Mouse (Mus musculus): ENCODE results near the gene Nabp2. TPM values are rescaled to one million over a fixed set of nuclear protein-coding genes. Genes with fewer than 3 reads are reported as not detected.

Gene Nabp2
- total and polyA plus RNA-seq, 2 experiments from 2014 or later = 82.0 to 145 TPM

GRCm38 (mm10) chr10:128435186-128435823 is 24.0 kb upstream of the Nabp2 start:
- Histone ChIP-seq H3K27ac (ENCODE audit: low read depth, low read length) (no peak overlapping the region), H3K9ac (replicated peaks; ENCODE audit: low read length, poor library complexity, severe bottlenecking) (0 out of 2 replicates have a peak overlapping the region, but pooled peaks have one; percentile 19)

GRCm38 (mm10) chr10:128434681-128435080 is 23.4 kb upstream of the Nabp2 start:
- no peak for TF ChIP-seq CTCF (IDR thresholded peaks at IDR 0.05)
- WGBS = 87% methylated on average over 10 of the region's 10 CpGs

More at GRCm38 (mm10) chr10:128435186-128435823, 24.0 kb upstream of the Nabp2 start:
- H3K36me3 ChIP-seq (ENCODE audit: insufficient read depth, low read length) = peaks cover 57% of the 10 kb centered on the region
- no peak overlapping the region for H3K4me3 ChIP-seq (ENCODE audit: low read depth, low read length)
- no peaks in the 10 kb centered on the region for H3K27me3 ChIP-seq (ENCODE audit: insufficient read depth, low read length)
- H3K4me2 ChIP-seq (ENCODE audit: low read depth, low read length, poor library complexity, severe bottlenecking) = no peak overlapping the region
- TF ChIP-seq CTCF (IDR thresholded peaks at IDR 0.05) = no peak
- ATAC-seq (ENCODE audit: low FRiP score) = no peak
- no peaks in the 10 kb centered on the region for H3K9me3 ChIP-seq (ENCODE audit: low read length)
- DNase-seq (ENCODE audit: low spot score) = peak; percentile 36
- no peaks in the 10 kb centered on the region for H3K4me1 ChIP-seq (ENCODE audit: insufficient read depth, low read length)
- 63% methylated on average over 17 of the region's 17 CpGs for WGBS

GRCm38 (mm10) chr10:128433417-128433816 is 22.1 kb upstream of the Nabp2 start:
- Histone ChIP-seq H3K27ac (ENCODE audit: low read depth, low read length) (no peak overlapping the region), H3K27me3 (ENCODE audit: insufficient read depth, low read length) (no peaks in the 10 kb centered on the region), H3K9me3 (ENCODE audit: low read length) (no peaks in the 10 kb centered on the region), H3K36me3 (ENCODE audit: insufficient read depth, low read length) (peaks cover 58% of the 10 kb centered on the region), H3K4me2 (ENCODE audit: low read depth, low read length, poor library complexity, severe bottlenecking) (no peak overlapping the region), H3K9ac (replicated peaks; ENCODE audit: low read length, poor library complexity, severe bottlenecking) (no peak overlapping the region), H3K4me1 (ENCODE audit: insufficient read depth, low read length) (no peaks in the 10 kb centered on the region), H3K4me3 (ENCODE audit: low read depth, low read length) (no peak overlapping the region)
- TF ChIP-seq CTCF (IDR thresholded peaks at IDR 0.05) = no peak
- DNase-seq (ENCODE audit: low spot score) (no peak), ATAC-seq (ENCODE audit: low FRiP score) (no peak)
- 95% methylated on average over 2 of the region's 2 CpGs for WGBS

More at GRCm38 (mm10) chr10:128434681-128435080, 23.4 kb upstream of the Nabp2 start:
- ATAC-seq (ENCODE audit: low FRiP score) (no peak), DNase-seq (ENCODE audit: low spot score) (no peak)
- Histone ChIP-seq H3K4me2 (ENCODE audit: low read depth, low read length, poor library complexity, severe bottlenecking) (no peak overlapping the region), H3K4me1 (ENCODE audit: insufficient read depth, low read length) (no peaks in the 10 kb centered on the region), H3K27me3 (ENCODE audit: insufficient read depth, low read length) (no peaks in the 10 kb centered on the region), H3K27ac (ENCODE audit: low read depth, low read length) (no peak overlapping the region), H3K36me3 (ENCODE audit: insufficient read depth, low read length) (peaks cover 54% of the 10 kb centered on the region), H3K4me3 (ENCODE audit: low read depth, low read length) (no peak overlapping the region), H3K9ac (replicated peaks; ENCODE audit: low read length, poor library complexity, severe bottlenecking) (0 out of 2 replicates have a peak overlapping the region, but pooled peaks have one; percentile 19), H3K9me3 (ENCODE audit: low read length) (no peaks in the 10 kb centered on the region)

- Histone ChIP-seq H3K9ac (replicated peaks; ENCODE audit: low read length, poor library complexity, severe bottlenecking) (no peak overlapping the region), H3K4me3 (ENCODE audit: low read depth, low read length) (no peak overlapping the region), H3K4me1 (ENCODE audit: insufficient read depth, low read length) (no peaks in the 10 kb centered on the region), H3K36me3 (ENCODE audit: insufficient read depth, low read length) (peaks cover 24% of the 10 kb centered on the region; the same call in 1 of the 2 replicates), H3K27ac (ENCODE audit: low read depth, low read length) (no peak overlapping the region), H3K27me3 (ENCODE audit: insufficient read depth, low read length) (no peaks in the 10 kb centered on the region), H3K9me3 (ENCODE audit: low read length) (no peaks in the 10 kb centered on the region), H3K4me2 (ENCODE audit: low read depth, low read length, poor library complexity, severe bottlenecking) (no peak overlapping the region)
- DNase-seq (ENCODE audit: low spot score) = no peak
- no peak for TF ChIP-seq CTCF (IDR thresholded peaks at IDR 0.05)
- 88% methylated on average over 4 of the region's 4 CpGs for WGBS
- no peak for ATAC-seq (ENCODE audit: low FRiP score)
These were observed 18.2 kb upstream of the Nabp2 start for GRCm38 (mm10) chr10:128429454-128429853.

- H3K27ac ChIP-seq (ENCODE audit: low read depth, low read length) = no peak overlapping the region
- H3K4me2 ChIP-seq (ENCODE audit: low read depth, low read length, poor library complexity, severe bottlenecking) = no peak overlapping the region
- H3K9ac ChIP-seq (replicated peaks; ENCODE audit: low read length, poor library complexity, severe bottlenecking) = no peak overlapping the region
- no peaks in the 10 kb centered on the region for H3K9me3 ChIP-seq (ENCODE audit: low read length)
- 96% methylated on average over 5 of the region's 5 CpGs for WGBS
- H3K4me3 ChIP-seq (ENCODE audit: low read depth, low read length) = no peak overlapping the region
- no peak for TF ChIP-seq CTCF (IDR thresholded peaks at IDR 0.05)
- H3K4me1 ChIP-seq (ENCODE audit: insufficient read depth, low read length) = no peaks in the 10 kb centered on the region
- no peak for DNase-seq (ENCODE audit: low spot score)
- no peaks in the 10 kb centered on the region for H3K27me3 ChIP-seq (ENCODE audit: insufficient read depth, low read length)
- H3K36me3 ChIP-seq (ENCODE audit: insufficient read depth, low read length) = peaks cover 24% of the 10 kb centered on the region; the same call in 1 of the 2 replicates
- ATAC-seq (ENCODE audit: low FRiP score) = no peak
These were observed 17.8 kb upstream of the Nabp2 start for GRCm38 (mm10) chr10:128429052-128429451.

- H3K36me3 ChIP-seq (ENCODE audit: insufficient read depth, low read length) = peaks cover 28% of the 10 kb centered on the region
- H3K27me3 ChIP-seq (ENCODE audit: insufficient read depth, low read length) = no peaks in the 10 kb centered on the region
- H3K4me2 ChIP-seq (ENCODE audit: low read depth, low read length, poor library complexity, severe bottlenecking) = no peak overlapping the region
- H3K9me3 ChIP-seq (ENCODE audit: low read length) = no peaks in the 10 kb centered on the region
- no peak overlapping the region for H3K9ac ChIP-seq (replicated peaks; ENCODE audit: low read length, poor library complexity, severe bottlenecking)
- TF ChIP-seq CTCF (IDR thresholded peaks at IDR 0.05) = no peak
- H3K27ac ChIP-seq (ENCODE audit: low read depth, low read length) = no peak overlapping the region
- H3K4me3 ChIP-seq (ENCODE audit: low read depth, low read length) = no peak overlapping the region
- DNase-seq (ENCODE audit: low spot score) (no peak), ATAC-seq (ENCODE audit: low FRiP score) (no peak)
- H3K4me1 ChIP-seq (ENCODE audit: insufficient read depth, low read length) = no peaks in the 10 kb centered on the region
- WGBS = 92% methylated on average over 3 of the region's 3 CpGs
These were observed 14.0 kb upstream of the Nabp2 start for GRCm38 (mm10) chr10:128425260-128425659.
